Mouse (Mus musculus) heart, postnatal 0 days (tissue): ENCODE results near the gene Lrrc1. TPM values are rescaled to one million over a fixed set of nuclear protein-coding genes. Genes with fewer than 3 reads are reported as not detected.
"Not testable (repeated sequence)": the region's sequence is repeated elsewhere in the genome, so short reads cannot be mapped to it uniquely, and the experiment has no call there.

Experiments
- ATAC-seq: fragments of 200-750 bp; cut with Nextera tagmentation; 2 replicates; pipeline ENCODE4 v1.8.0; 2017; ENCODE audit warnings: low read depth, moderate number of reproducible peaks, moderate library complexity; ENCODE audit not compliant: insufficient read depth
- DNase-seq: peaks from one replicate; pipeline ENCODE4 v3.0.0-alpha.2; 2016; ENCODE audit warnings: low spot score
- H3K27ac ChIP-seq: fragments of 300-500 bp; sonication (generic); 2 replicates; pipeline ENCODE4 v1.5.1; 2014; ENCODE audit warnings: low read depth, mild to moderate bottlenecking
- H3K27me3 ChIP-seq: fragments of 300-500 bp; sonication (generic); 2 replicates; pipeline ENCODE4 v1.6.1; 2014; ENCODE audit warnings: low read length, mixed read lengths; ENCODE audit not compliant: control insufficient read depth, insufficient read depth
- H3K36me3 ChIP-seq: fragments of 300-500 bp; sonication (generic); replicated peaks from 2 replicates; pipeline ENCODE4 v1.6.1; 2014; ENCODE audit warnings: low read length, mixed read lengths; ENCODE audit not compliant: control insufficient read depth, insufficient read depth
- H3K4me1 ChIP-seq: fragments of 300-500 bp; sonication (generic); 2 replicates; pipeline ENCODE4 v1.6.1; 2014; ENCODE audit warnings: antibody characterized with exemption; ENCODE audit not compliant: control insufficient read depth, insufficient read depth
- H3K4me2 ChIP-seq: fragments of 300-500 bp; sonication (generic); 2 replicates; pipeline ENCODE4 v1.6.1; 2014; ENCODE audit warnings: low read depth, mild to moderate bottlenecking, low read length, moderate library complexity
- H3K4me3 ChIP-seq: fragments of 300-500 bp; sonication (generic); 2 replicates; pipeline ENCODE4 v1.5.1; 2014; ENCODE audit warnings: low read depth, low read length
- H3K9ac ChIP-seq: fragments of 300-500 bp; sonication (generic); replicated peaks from 2 replicates; pipeline ENCODE4 v1.6.1; 2014; ENCODE audit warnings: low read depth, low read length, mixed read lengths
- H3K9me3 ChIP-seq: fragments of 300-500 bp; sonication (generic); replicated peaks from 2 replicates; pipeline ENCODE4 v1.6.1; 2016; ENCODE audit warnings: low read length; ENCODE audit not compliant: control insufficient read depth
- CTCF ChIP-seq: IDR thresholded peaks from 2 replicates; pipeline ENCODE4 v1.5.1; 2016; ENCODE audit warnings: antibody characterized with exemption, control low read depth, low read depth
- EP300 ChIP-seq: IDR thresholded peaks from 2 replicates; pipeline ENCODE4 v1.6.1; 2016; ENCODE audit warnings: antibody characterized with exemption, low read depth
- WGBS: fragments of 180-500 bp; shearing (Covaris S2); extraction: QIAGEN DNeasy Blood & Tissue Kit; methylation state at CpG from one replicate; pipeline ENCODE4 v1.1.7; 2014; 5-methylcytosine and 5-hydroxymethylcytosine counted together
- polyA plus RNA-seq: library from polyadenylated mRNA; unstranded; fragments of >200 nt; fragmentation: Nextera tagmentation; extraction: Ambion mirVana; gene quantifications from 2 replicates; pipeline ENCODE4 v1.2.1, GENCODE M21; 2015
- total RNA-seq: library from RNA; depleted of rRNA; stranded (reverse); fragments of >200 nt; gene quantifications from 2 replicates; pipeline ENCODE4 v1.2.3, GENCODE M21; 2014; ENCODE audit warnings: low replicate concordance

The Lrrc1 gene
- total and polyA plus RNA-seq, 2 experiments from 2014 or later: 17.7 to 43.8 TPM

GRCm38 (mm10) chr9:77584746-77585145 lies 40.1 kb upstream of the Lrrc1 start:
- H3K36me3 ChIP-seq: no peaks in the 10 kb centered on the region
- no peak overlapping the region for H3K4me2 ChIP-seq
- DNase-seq: no peak
- no peaks in the 10 kb centered on the region for H3K27me3 ChIP-seq
- no peak for ATAC-seq
- H3K9ac ChIP-seq: no peak overlapping the region
- H3K9me3 ChIP-seq: no peaks in the 10 kb centered on the region
- no peak overlapping the region for H3K27ac ChIP-seq
- WGBS: 79% methylated on average over 6 of the region's 6 CpGs
- H3K4me1 ChIP-seq: no peaks in the 10 kb centered on the region
- no peak overlapping the region for H3K4me3 ChIP-seq
- TF ChIP-seq CTCF: no peak
- no peak for TF ChIP-seq EP300

DNA sequence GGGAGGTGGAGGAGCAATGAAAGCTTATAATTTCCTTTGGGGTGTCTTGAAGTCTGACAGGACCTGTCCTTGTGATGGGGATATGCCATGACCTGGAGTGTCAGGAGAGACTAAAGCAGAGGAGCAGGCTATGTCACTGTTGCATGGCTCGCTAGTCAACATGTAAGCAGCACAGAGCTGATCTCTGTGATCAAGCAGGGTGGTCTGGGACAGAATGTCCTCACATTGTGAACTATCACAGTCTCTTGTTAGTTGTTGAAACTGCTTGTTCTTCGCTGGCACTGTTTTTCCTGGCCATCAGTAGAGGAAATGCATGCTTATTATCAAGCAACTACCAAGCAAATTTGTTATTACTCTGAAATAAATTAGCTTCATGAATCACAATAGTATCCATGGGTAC lies 38.6 kb upstream of the Lrrc1 start:
- Histone ChIP-seq H3K27me3 (no peaks in the 10 kb centered on the region), H3K9me3 (no peaks in the 10 kb centered on the region), H3K4me3 (no peak overlapping the region), H3K9ac (no peak overlapping the region), H3K4me2 (no peak overlapping the region), H3K4me1 (no peaks in the 10 kb centered on the region), H3K27ac (no peak overlapping the region), H3K36me3 (no peaks in the 10 kb centered on the region)
- TF ChIP-seq CTCF (no peak), EP300 (no peak)
- no peak for DNase-seq
- WGBS: 77% methylated on average over 2 of the region's 2 CpGs
- no peak for ATAC-seq

GRCm38 (mm10) chr9:77579827-77580226 lies 35.2 kb upstream of the Lrrc1 start:
- no peaks in the 10 kb centered on the region for H3K27me3 ChIP-seq
- 0 out of 2 replicates have a peak, but pooled peaks cover 3% of the 10 kb centered on the region for H3K4me1 ChIP-seq
- TF ChIP-seq EP300: no peak
- peak; percentile 32; the same call in 1 of the 2 replicates for TF ChIP-seq CTCF
- H3K4me2 ChIP-seq: no peak overlapping the region
- ATAC-seq (no peak), DNase-seq (no peak)
- WGBS: 60% methylated on average over 3 of the region's 3 CpGs
- no peak overlapping the region for H3K9ac ChIP-seq
- H3K9me3 ChIP-seq: no peaks in the 10 kb centered on the region
- H3K36me3 ChIP-seq: no peaks in the 10 kb centered on the region
- H3K27ac ChIP-seq: no peak overlapping the region
- H3K4me3 ChIP-seq: no peak overlapping the region

GRCm38 (mm10) chr9:77577931-77578330 lies 33.3 kb upstream of the Lrrc1 start:
- Histone ChIP-seq H3K4me1 (0 out of 2 replicates have a peak, but pooled peaks cover 3% of the 10 kb centered on the region), H3K9ac (no peak overlapping the region), H3K27ac (no peak overlapping the region), H3K4me2 (no peak overlapping the region), H3K9me3 (no peaks in the 10 kb centered on the region), H3K27me3 (no peaks in the 10 kb centered on the region), H3K36me3 (no peaks in the 10 kb centered on the region), H3K4me3 (no peak overlapping the region)
- no peak for TF ChIP-seq CTCF
- TF ChIP-seq EP300: no peak
- ATAC-seq: no peak
- WGBS: 92% methylated on average over 8 of the region's 8 CpGs
- DNase-seq: no peak

DNA sequence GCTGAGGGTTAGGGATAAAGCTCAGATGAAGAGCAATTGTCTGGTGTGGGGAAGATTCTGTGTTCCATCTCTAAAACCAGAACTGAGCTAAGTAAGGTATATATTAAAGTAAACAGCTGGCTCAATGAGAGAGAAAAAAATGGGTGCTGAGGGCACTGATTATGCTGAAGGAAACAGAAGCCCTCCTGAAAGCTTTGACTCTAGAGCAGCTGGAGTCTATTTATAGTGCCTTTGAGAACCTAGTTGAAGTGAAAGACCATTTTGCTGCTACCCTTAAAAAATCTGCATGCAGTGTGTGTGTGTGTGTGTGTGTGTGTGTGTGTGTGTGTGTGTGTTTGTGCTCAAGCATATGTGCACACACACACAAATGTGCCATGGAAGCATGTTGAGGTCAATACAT lies 32.7 kb upstream of the Lrrc1 start:
- no peak for TF ChIP-seq CTCF
- no peak for TF ChIP-seq EP300
- Histone ChIP-seq H3K36me3 (no peaks in the 10 kb centered on the region), H3K27ac (no peak overlapping the region), H3K9me3 (no peaks in the 10 kb centered on the region), H3K4me1 (0 out of 2 replicates have a peak, but pooled peaks cover 3% of the 10 kb centered on the region), H3K4me2 (no peak overlapping the region), H3K27me3 (no peaks in the 10 kb centered on the region), H3K4me3 (no peak overlapping the region), H3K9ac (no peak overlapping the region)
- no peak for ATAC-seq
- peak; percentile 30 for DNase-seq

GRCm38 (mm10) chr9:77576320-77576719 lies 31.6 kb upstream of the Lrrc1 start:
- no peak overlapping the region for H3K9ac ChIP-seq
- H3K4me3 ChIP-seq: no peak overlapping the region
- H3K4me2 ChIP-seq: no peak overlapping the region
- ATAC-seq (no peak), DNase-seq (no peak)
- TF ChIP-seq EP300 (no peak), CTCF (no peak)
- H3K4me1 ChIP-seq: 0 out of 2 replicates have a peak, but pooled peaks cover 3% of the 10 kb centered on the region
- H3K27me3 ChIP-seq: no peaks in the 10 kb centered on the region
- no peak overlapping the region for H3K27ac ChIP-seq
- no peaks in the 10 kb centered on the region for H3K36me3 ChIP-seq
- H3K9me3 ChIP-seq: no peaks in the 10 kb centered on the region

DNA sequence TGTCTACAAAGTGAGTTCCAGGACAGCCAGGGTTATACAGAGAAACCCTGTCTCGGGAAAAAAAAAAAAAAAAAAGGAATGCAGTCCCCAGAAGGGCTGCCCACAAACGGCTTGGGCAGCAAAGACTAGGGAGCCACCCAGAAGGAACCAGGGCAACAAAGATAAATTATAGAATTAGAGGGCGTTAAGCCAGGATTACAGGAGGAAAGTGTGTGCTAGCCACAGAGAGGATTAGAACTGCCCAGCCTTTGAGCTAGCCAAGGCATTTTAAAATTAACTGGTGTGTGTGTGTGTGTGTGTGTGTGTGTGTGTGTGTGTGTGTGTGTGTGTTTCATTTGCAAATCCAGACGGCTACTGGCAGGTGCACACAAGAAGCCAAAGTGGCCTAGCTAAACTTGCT lies 30.3 kb upstream of the Lrrc1 start:
- not testable (repeated sequence) for H3K27me3 ChIP-seq, H3K27ac ChIP-seq, H3K4me3 ChIP-seq, H3K4me1 ChIP-seq, H3K9ac ChIP-seq, H3K36me3 ChIP-seq, H3K9me3 ChIP-seq, ATAC-seq, DNase-seq, H3K4me2 ChIP-seq
- 58% methylated on average over 4 of the region's 4 CpGs for WGBS
